Mouse (Mus musculus) ZHBTc4 (cell line): ENCODE results near the gene Lmntd1.

Experiments used
- DNase-seq: peaks from one replicate; pipeline ENCODE4 v3.0.0-alpha.2; 2011; ENCODE audit warnings: low read depth, low spot score

Gene Lmntd1

GRCm38 (mm10) chr6:145614219-145614618 is at the start of gene Lmntd1:
Gene Lmntd1, minus strand, starts transcription at chr6:145614319.
- no peak for DNase-seq

GRCm38 (mm10) chr6:145660943-145661342 is 46.8 kb upstream of the Lmntd1 start:
- no peak for DNase-seq

GRCm38 (mm10) chr6:145659116-145659515 is 45.0 kb upstream of the Lmntd1 start:
- DNase-seq = no peak

DNA sequence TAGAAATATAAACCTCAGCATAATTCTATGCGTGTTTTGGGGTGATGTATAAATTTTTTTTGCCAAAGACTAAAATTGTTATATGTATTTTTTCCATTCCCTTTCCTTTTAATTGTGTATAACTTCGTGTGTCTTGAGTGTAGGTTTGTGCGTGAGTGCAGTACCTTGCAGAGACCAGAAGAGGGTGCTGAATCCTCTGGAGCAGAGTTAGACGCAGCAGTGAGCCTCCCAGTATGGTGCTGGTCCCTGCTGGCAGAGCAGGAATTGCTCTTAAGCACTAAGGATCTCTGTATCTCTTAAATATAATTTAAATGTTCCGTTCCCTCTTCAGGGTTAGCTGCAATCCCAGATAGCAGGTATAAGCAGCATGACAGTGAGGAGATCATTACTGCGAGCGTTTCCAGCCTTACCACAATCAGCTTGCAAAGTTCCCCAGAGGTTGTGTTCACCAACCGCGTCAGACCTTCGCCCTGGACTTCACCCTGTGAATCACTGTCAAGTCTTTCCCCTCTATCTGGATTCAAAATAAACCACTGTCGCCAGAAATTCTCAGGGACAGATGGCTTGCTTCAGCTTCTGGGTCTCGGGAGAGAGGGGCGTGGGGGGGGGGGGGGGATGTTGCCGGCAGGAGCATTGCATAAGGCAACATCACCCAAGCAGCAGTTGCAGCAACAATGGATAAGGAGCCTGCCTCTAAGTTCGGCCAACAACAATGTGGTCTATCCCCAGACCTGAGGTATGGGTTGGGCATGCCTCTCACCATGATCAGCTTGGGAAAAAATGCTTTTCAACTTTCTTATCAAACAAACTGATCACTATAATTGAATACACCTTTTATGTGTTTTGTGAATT is 42.8 kb upstream of the Lmntd1 start:
- peak; percentile 84 for DNase-seq

DNA sequence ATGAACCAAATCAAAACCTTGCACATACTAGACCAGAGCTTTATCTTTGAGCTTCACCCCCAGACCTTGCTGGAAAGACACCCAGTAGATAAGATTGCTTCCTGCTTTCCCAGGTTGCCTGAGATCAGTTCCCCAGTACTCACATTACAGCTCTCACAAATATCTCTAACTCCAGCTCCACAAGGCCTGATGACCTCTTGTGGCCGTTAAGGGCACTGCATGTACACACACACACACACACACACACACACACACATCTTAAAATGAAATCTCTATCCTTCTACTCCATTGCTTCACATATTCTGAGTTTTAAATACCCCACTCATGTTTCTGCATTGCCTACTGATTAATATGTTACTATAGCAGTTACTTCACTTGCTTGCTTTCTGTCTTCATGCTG is 41.6 kb upstream of the Lmntd1 start:
- DNase-seq = peak; percentile 56

DNA sequence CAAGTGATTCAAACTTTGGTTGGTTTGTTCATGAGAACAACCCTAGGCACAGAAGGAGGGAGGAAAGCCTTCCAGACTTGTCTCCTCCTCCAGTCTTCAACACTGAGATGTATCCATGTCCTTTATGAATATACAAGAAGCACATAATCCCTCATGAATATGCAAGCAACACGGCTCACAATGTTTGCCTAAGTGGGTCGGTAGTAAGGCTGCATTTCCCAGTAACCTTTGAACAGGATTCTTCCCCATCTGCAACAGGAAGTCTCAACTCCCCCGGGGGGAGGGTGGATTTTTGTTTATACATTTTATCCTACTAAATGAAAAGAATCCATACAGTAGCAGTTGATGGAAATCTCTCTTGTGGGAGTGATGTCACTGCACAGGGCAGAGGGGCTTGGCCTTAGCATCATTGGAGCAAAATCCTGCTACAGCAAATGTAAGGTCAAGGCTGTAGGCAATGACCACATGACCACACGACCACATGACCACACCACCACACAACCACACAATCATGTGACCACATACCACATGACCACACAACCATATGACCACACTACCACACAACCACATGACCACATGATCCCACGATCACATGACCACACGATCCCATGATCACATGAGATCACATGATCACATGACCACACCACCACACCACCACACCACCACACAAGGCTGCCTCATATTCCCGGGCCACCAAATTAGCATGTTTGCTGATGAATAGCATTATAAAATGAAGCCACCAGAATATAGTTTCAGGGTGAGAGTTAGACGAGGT is 40.1 kb upstream of the Lmntd1 start:
- peak; percentile 24 for DNase-seq

DNA sequence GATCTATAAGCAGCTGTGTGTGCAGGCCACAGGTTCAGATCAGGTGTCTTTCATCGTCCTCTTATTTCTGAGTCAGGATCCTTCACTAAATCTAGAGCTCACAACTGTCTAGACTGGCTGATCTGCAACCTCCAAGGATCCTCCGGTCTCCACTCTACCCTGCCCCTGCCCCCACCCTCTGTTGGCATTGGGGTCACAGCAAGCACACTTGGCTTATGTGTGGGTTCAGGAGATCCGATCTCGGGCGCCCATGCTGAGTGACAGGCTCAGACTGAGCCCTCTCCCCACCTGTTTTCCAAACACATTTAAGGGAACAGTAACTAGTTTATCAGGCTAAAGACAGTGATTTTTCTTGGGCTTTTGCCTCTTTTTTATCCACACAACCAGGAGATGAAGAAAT is 39.5 kb upstream of the Lmntd1 start:
- no peak for DNase-seq

DNA sequence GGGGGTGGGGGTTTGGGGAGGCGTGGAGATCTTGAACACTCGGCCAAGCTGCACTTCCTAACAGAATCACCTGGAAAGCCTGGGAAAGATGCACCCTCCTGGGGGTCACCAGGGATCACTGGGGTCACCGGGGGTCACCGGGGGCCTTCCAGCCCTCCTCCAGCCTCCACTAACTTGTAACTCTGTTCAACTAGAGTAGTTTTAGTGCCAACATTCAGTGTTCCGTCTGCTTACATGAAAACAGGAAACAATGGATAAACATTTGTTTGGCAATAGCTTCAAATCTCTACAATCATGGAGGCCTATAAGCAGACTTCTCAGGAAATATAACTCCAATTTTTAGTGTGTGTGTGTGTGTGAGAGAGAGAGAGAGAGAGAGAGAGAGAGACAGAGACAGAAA is 38.9 kb upstream of the Lmntd1 start:
- no peak for DNase-seq

- no peak for DNase-seq
Measured at GRCm38 (mm10) chr6:145651976-145652375, 37.9 kb upstream of the Lmntd1 start.

DNA sequence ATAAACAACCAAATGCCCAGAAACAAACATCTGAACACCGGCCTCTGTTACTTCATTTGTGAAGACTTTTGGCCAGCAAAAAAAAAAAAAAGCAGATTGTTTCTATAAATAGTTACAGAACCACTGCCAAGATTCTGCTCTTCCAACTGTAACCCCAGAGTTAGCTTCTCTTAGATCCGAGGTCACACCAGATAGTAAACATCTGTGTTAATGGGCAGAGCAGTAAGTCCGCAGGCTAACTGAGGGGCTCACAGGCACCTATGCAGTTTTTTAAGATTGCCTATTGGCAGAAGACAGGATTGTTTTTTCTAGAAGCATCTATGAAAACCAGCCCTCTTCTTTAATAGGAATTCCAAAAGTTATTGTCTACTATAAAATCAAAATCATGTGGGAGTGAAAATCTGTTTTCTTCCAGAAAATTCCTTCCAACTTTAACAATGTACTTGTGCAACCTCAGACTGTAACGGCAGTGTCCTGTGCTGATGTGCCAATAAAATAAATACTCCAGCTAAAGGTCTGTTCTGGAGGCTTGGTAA is 26.9 kb upstream of the Lmntd1 start:
- DNase-seq = no peak

- DNase-seq = no peak
Measured at GRCm38 (mm10) chr6:145638248-145638647, 24.1 kb upstream of the Lmntd1 start.

DNA sequence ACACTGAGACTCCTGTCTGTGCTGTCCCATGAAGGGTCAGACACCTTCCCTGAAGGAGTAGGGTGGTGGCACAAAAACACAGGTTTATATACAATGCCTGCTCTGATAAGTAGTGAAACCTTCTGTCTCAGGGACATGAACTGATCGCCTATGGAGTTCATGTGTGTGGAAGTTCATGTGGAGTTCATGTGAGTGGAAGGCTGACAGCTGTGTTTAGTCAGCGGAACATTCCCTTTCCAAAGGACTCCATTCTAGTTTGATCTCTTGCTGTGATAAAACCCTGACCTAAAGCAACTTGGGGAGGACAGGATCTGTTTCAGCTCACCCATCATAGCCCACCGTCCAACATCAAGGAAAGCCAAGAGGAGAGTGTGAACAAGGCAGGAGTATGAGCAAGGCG is 22.6 kb upstream of the Lmntd1 start:
- DNase-seq = no peak

GRCm38 (mm10) chr6:145634454-145634853 is 20.3 kb upstream of the Lmntd1 start:
- DNase-seq = no peak

- DNase-seq = no peak
Measured at GRCm38 (mm10) chr6:145630269-145630668, 16.1 kb upstream of the Lmntd1 start.

DNA sequence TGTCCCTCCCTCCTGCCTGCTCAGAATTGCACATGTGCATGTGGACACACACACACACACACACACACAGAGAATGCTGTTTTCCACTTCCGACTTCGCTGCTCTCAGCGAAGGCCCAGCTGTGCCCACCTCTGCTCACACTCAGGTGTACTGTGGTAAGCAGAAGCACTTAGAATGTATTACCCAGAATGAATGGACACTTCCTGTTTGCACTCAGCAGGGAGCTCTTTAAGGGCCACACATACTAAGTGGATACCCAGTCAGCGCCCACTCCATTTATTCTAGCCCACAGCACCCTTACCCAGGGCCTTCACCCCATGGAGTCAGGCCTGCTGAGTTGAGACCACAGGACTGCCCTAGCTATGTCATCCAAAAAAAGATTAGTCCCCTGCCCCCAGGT is 9.0 kb upstream of the Lmntd1 start:
- DNase-seq = no peak

- no peak for DNase-seq
Measured at GRCm38 (mm10) chr6:145616402-145617229, 2.5 kb upstream of the Lmntd1 start.

DNA sequence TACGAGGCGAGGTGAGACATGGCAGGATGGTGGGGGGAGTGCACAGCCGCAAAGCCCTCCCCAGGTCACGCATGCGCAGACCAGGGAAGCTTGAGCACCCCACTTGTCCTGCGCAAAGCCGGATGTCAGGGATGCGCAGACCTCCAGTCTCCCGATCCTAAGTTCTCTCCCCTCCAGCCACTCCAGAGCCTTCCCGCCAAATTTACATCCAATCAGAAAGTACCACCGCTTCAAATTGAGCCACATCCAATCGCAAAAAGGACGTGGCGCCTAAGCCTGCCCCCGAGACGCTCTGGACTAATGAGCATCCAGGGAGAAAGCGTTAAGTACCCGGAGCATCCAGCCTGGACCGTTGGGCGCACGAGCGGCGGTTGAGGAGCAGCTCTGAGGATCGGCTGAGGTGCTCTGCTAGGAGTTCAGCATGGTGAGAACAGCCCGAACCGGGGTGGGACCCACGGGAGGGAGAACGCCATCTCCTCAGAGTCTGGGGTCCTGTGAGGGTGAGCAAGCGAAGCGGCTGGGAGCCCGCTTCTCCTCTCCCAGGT is 1.6 kb upstream of the Lmntd1 start, which contains the start of gene Tuba3b:
Gene Tuba3b, plus strand, starts transcription at position 92 of the 545 bp plus-strand sequence.
- DNase-seq = peak; percentile 46

DNA sequence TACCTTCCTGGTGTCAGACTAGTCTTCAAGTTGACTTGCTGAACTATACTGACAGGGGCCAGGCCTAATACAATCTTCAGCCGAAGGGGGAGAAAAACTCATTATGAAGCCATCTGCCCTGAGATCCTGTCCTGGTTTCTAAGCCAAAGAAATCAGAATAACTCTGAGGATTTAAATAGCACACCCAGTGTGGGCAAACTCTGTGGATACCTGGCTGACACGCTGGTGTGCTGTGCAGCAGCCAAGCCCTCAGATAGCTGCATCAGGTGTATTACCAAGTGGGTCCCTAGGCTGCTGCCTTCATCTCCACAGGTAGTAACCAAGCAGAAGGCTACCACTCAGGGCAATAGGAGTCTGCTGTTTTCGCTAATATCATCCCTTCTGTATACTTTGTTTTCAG is 1.5 kb downstream of the Lmntd1 start:
- no peak for DNase-seq

- DNase-seq = no peak
Measured at GRCm38 (mm10) chr6:145610901-145611300, 3.2 kb downstream of the Lmntd1 start.

GRCm38 (mm10) chr6:145608693-145609092 is 5.4 kb downstream of the Lmntd1 start:
- no peak for DNase-seq

- DNase-seq = no peak
Measured at GRCm38 (mm10) chr6:145607746-145608145, 6.4 kb downstream of the Lmntd1 start.
